Mouse (Mus musculus) leukemia stem cell, adult 10-12 weeks (primary cell): ENCODE measurements around the gene Kcnj14. TPM values are rescaled to one million over a fixed set of nuclear protein-coding genes. Genes with fewer than 3 reads are reported as not detected.

Experiments used
- polyA plus RNA-seq: library from polyadenylated mRNA; stranded (reverse); fragments of >175 nt; gene quantifications from 2 replicates; pipeline ENCODE4 v1.2.3, GENCODE M21; 2012; ENCODE audit warnings: low replicate concordance

Kcnj14 gene
- polyA plus RNA-seq: 0.52 and 0.74 TPM in 2 replicates

DNA sequence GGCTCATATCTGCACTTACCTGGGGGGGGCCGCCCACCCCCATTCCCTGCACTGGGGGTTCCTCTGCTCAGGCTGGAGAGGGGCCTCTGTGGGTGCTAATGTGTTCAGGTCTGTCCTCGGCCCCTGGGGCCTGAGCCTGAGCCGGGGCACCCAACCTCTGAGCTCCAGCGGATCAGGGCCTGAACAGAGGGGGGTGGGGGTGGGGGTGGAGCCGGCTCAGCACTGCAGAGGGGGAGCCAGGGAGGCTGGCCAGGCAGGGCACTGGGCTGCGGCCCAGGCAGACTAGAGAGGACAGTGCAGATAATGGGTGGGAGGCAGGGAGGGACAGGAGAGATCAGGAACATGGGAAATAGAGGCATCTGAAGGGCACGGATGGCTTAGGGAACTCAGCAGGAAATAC lies at the start of gene Kcnj14:
TSS of gene Kcnj14 (minus strand) at position 185 of the 400 bp plus-strand sequence.

GRCm38 (mm10) chr7:45872624-45873023 lies 48.0 kb upstream of the Kcnj14 start, which contains the start of gene Kdelr1:
Gene Kdelr1 (plus strand): TSS chr7:45872772.

GRCm38 (mm10) chr7:45830427-45831127 lies 6.0 kb upstream of the Kcnj14 start, which contains the start of gene Grwd1:
Gene Grwd1 (minus strand): TSS chr7:45830944.

GRCm38 (mm10) chr7:45813787-45814779 lies 10.5 kb downstream of the Kcnj14 start, which contains the start of gene Cyth2:
Gene Cyth2 (minus strand): TSS chr7:45814581.

GRCm38 (mm10) chr7:45784524-45785372 lies 39.8 kb downstream of the Kcnj14 start, which contains the start of gene Sult2b1:
Gene Sult2b1 (minus strand): TSS chr7:45784669.

DNA sequence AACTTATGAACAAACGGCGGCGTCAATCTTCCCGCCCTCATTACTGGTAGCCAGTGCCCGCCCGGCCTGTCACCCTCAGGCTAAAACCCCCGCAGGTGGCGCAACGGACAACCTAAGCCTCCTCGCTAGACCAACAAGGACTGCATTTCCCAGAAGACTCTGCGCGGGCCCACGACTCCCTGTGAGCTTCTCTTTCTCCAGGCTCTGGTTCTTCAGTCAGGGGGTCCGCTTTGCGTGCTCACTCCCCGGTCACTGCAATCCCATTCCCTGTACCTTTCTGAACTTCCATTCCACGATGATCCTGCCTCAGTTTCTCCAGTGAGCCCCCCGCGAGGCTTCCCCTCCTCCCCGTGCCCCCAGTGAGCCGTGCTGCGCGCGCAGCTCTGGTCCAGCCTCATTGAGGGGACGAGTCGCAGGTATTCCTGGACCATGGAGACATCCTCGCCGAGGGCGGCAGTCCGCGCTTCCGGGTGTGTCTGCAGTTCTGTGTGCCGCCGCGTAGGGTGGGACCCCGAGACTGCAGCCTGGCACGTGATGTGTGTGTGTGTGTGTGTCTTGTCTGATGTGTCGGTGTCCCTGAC lies 41.0 kb downstream of the Kcnj14 start, which contains the start of gene Lmtk3:
TSS of gene Lmtk3 (plus strand) at position 228 of the 581 bp plus-strand sequence.

Other genes starting within 250 kb of the Kcnj14 start
- gene Fgf21, start 209.3 kb downstream of the Kcnj14 start, polyA plus RNA-seq: 0.52 TPM in 1 of 2 replicates, not detected in the other
- gene Fut1, start 207.5 kb downstream of the Kcnj14 start, polyA plus RNA-seq: not detected in 2 replicates
- 0.42 and 0.64 TPM in 2 replicates for gene Izumo1, start 203.0 kb downstream of the Kcnj14 start, polyA plus RNA-seq
- gene Rasip1, start 197.3 kb downstream of the Kcnj14 start, polyA plus RNA-seq: 4.3 and 5.9 TPM in 2 replicates
- gene Mamstr, start 184.8 kb downstream of the Kcnj14 start, polyA plus RNA-seq: 0.10 and 0.50 TPM in 2 replicates
- not detected in 2 replicates for gene Fut2, start 158.4 kb downstream of the Kcnj14 start, polyA plus RNA-seq
- 0.69 and 0.93 TPM in 2 replicates for gene Ntn5, start 140.8 kb downstream of the Kcnj14 start, polyA plus RNA-seq
- gene Sec1, start 130.4 kb downstream of the Kcnj14 start, polyA plus RNA-seq: not detected in 2 replicates
- 0.55 TPM in 1 of 2 replicates, not detected in the other for gene Car11, start 124.9 kb downstream of the Kcnj14 start, polyA plus RNA-seq
- gene Dbp, start 119.7 kb downstream of the Kcnj14 start, polyA plus RNA-seq: 7.1 and 10.3 TPM in 2 replicates
- 7,435 and 17,506 TPM in 2 replicates for gene Rpl18, start 109.3 kb downstream of the Kcnj14 start, polyA plus RNA-seq
- gene Sphk2, start 106.8 kb downstream of the Kcnj14 start, polyA plus RNA-seq: 120 and 196 TPM in 2 replicates
- 2.5 and 3.1 TPM in 2 replicates for gene Fam83e, start 103.6 kb downstream of the Kcnj14 start, polyA plus RNA-seq
- gene Spaca4, start 99.0 kb downstream of the Kcnj14 start, polyA plus RNA-seq: not detected in 2 replicates
- gene Lmtk3, start 41.0 kb downstream of the Kcnj14 start, polyA plus RNA-seq: 0.23 and 0.87 TPM in 2 replicates
- gene Sult2b1, start 40.1 kb downstream of the Kcnj14 start, polyA plus RNA-seq: not detected in 2 replicates
- gene Cyth2, start 10.2 kb downstream of the Kcnj14 start, polyA plus RNA-seq: 111 and 339 TPM in 2 replicates
- 35.1 and 38.4 TPM in 2 replicates for gene Grwd1, start 6.2 kb upstream of the Kcnj14 start, polyA plus RNA-seq
- 924 and 1,158 TPM in 2 replicates for gene Kdelr1, start 48.0 kb upstream of the Kcnj14 start, polyA plus RNA-seq
- gene Grin2d, start 53.6 kb upstream of the Kcnj14 start, polyA plus RNA-seq: 0.38 and 0.52 TPM in 2 replicates
- 1.0 and 3.0 TPM in 2 replicates for gene Syngr4, start 71.9 kb upstream of the Kcnj14 start, polyA plus RNA-seq
- 14.5 and 32.3 TPM in 2 replicates for gene Tmem143, start 72.2 kb upstream of the Kcnj14 start, polyA plus RNA-seq
- 44.3 and 105 TPM in 2 replicates for gene Emp3, start 96.6 kb upstream of the Kcnj14 start, polyA plus RNA-seq
- gene Ccdc114, start 99.3 kb upstream of the Kcnj14 start, polyA plus RNA-seq: 0.83 and 1.0 TPM in 2 replicates
- 0.03 TPM in 1 of 2 replicates, not detected in the other for gene Abcc6, start 205.5 kb upstream of the Kcnj14 start, polyA plus RNA-seq
- 106 and 111 TPM in 2 replicates for gene Nomo1, start 208.9 kb upstream of the Kcnj14 start, polyA plus RNA-seq